Mouse (Mus musculus): Measurements from ENCODE around the gene Sestd1. TPM values are rescaled to one million over a fixed set of nuclear protein-coding genes. Genes with fewer than 3 reads are reported as not detected.

Sestd1 gene
- total RNA-seq, 2 experiments from 2014 or later = 59.5 to 60.0 TPM

GRCm38 (mm10) chr2:77274976-77275641 lies 5.3 kb downstream of the Sestd1 start:
- no peak for DNase-seq (ENCODE audit: low spot score in 2 of 2)
- intact Hi-C loops (cut with DNase I) = loop anchor here (5.0 kb wide), 1 partner anchor 42 kb away; no protein-coding TSS in a partner anchor

GRCm38 (mm10) chr2:77272953-77273352 lies 7.4 kb downstream of the Sestd1 start:
- DNase-seq (ENCODE audit: low spot score in 2 of 2) = no peak
- intact Hi-C loops (cut with DNase I) = no loop called here

GRCm38 (mm10) chr2:77270781-77271180 lies 9.6 kb downstream of the Sestd1 start:
- intact Hi-C loops (cut with DNase I) = no loop called here
- DNase-seq (ENCODE audit: low spot score in 2 of 2) = no peak

- no peak for DNase-seq (ENCODE audit: low spot score in 2 of 2)
- intact Hi-C loops (cut with DNase I) = no loop called here
Observed at GRCm38 (mm10) chr2:77270136-77270535, 10.3 kb downstream of the Sestd1 start.

GRCm38 (mm10) chr2:77268612-77269239 lies 11.7 kb downstream of the Sestd1 start:
- intact Hi-C loops (cut with DNase I) = loop anchor here (5.0 to 10.0 kb wide), 2 partner anchors 74 to 436 kb away; no protein-coding TSS in a partner anchor
- no peak for DNase-seq (ENCODE audit: low spot score in 2 of 2)

- intact Hi-C loops (cut with DNase I) = loop anchor here (5.0 to 10.0 kb wide), 2 partner anchors 75 to 438 kb away; no protein-coding TSS in a partner anchor
- DNase-seq (ENCODE audit: low spot score in 2 of 2) = no peak
Observed at GRCm38 (mm10) chr2:77266931-77267330, 13.5 kb downstream of the Sestd1 start.

- intact Hi-C loops (cut with DNase I) = loop anchor here (5.0 to 10.0 kb wide), 2 partner anchors 76 to 439 kb away; no protein-coding TSS in a partner anchor
- DNase-seq (ENCODE audit: low spot score in 2 of 2) = no peak
Observed at GRCm38 (mm10) chr2:77266011-77266410, 14.4 kb downstream of the Sestd1 start.

GRCm38 (mm10) chr2:77265301-77265700 lies 15.1 kb downstream of the Sestd1 start:
- no peak for DNase-seq (ENCODE audit: low spot score in 2 of 2)
- intact Hi-C loops (cut with DNase I) = loop anchor here (5.0 to 10.0 kb wide), 2 partner anchors 77 to 440 kb away; no protein-coding TSS in a partner anchor

GRCm38 (mm10) chr2:77264550-77264949 lies 15.8 kb downstream of the Sestd1 start:
- no peak for DNase-seq (ENCODE audit: low spot score in 2 of 2)
- intact Hi-C loops (cut with DNase I) = loop anchor here (10.0 kb wide), 1 partner anchor 440 kb away; no protein-coding TSS in a partner anchor

GRCm38 (mm10) chr2:77263477-77264435 lies 16.6 kb downstream of the Sestd1 start:
- no peak for DNase-seq (ENCODE audit: low spot score in 2 of 2)
- intact Hi-C loops (cut with DNase I) = loop anchor here (10.0 kb wide), 1 partner anchor 441 kb away; no protein-coding TSS in a partner anchor

GRCm38 (mm10) chr2:77260134-77260533 lies 20.3 kb downstream of the Sestd1 start:
- intact Hi-C loops (cut with DNase I) = loop anchor here (10.0 kb wide), 1 partner anchor 445 kb away; no protein-coding TSS in a partner anchor
- no peak for DNase-seq (ENCODE audit: low spot score in 2 of 2)

- intact Hi-C loops (cut with DNase I) = no loop called here
- no peak for DNase-seq (ENCODE audit: low spot score in 2 of 2)
Observed at GRCm38 (mm10) chr2:77253227-77253626, 27.2 kb downstream of the Sestd1 start.

- intact Hi-C loops (cut with DNase I) = no loop called here
- no peak for DNase-seq (ENCODE audit: low spot score in 2 of 2)
Observed at GRCm38 (mm10) chr2:77251736-77252135, 28.7 kb downstream of the Sestd1 start.

GRCm38 (mm10) chr2:77249771-77250681 lies 30.4 kb downstream of the Sestd1 start:
- DNase-seq (ENCODE audit: low spot score in 2 of 2) = no peak
- intact Hi-C loops (cut with DNase I) = no loop called here

GRCm38 (mm10) chr2:77248416-77248815 lies 32.0 kb downstream of the Sestd1 start:
- DNase-seq (ENCODE audit: low spot score in 2 of 2) = no peak
- intact Hi-C loops (cut with DNase I) = no loop called here

GRCm38 (mm10) chr2:77247200-77247830 lies 33.1 kb downstream of the Sestd1 start:
- no peak for DNase-seq (ENCODE audit: low spot score in 2 of 2)
- intact Hi-C loops (cut with DNase I) = no loop called here

GRCm38 (mm10) chr2:77245806-77246205 lies 34.6 kb downstream of the Sestd1 start:
- DNase-seq (ENCODE audit: low spot score in 2 of 2) = no peak
- intact Hi-C loops (cut with DNase I) = no loop called here

GRCm38 (mm10) chr2:77242248-77242647 lies 38.1 kb downstream of the Sestd1 start:
- no peak for DNase-seq (ENCODE audit: low spot score in 2 of 2)
- intact Hi-C loops (cut with DNase I) = no loop called here

Data from left cerebral cortex, postnatal 36 days (tissue).